Mouse (Mus musculus) B cell, adult 2 months (primary cell): ENCODE measurements around the gene Gsdma2.
"Not testable (repeated sequence)": the region's sequence is repeated elsewhere in the genome, so short reads cannot be mapped to it uniquely, and the experiment has no call there.

Experiments
- DNase-seq, 2 experiments: peaks; one replicate each; pipeline ENCODE4 v3.0.0; 2022

Gsdma2 gene

GRCm38 (mm10) chr11:98668984-98669383 lies 22.4 kb downstream of the Gsdma2 start:
- no peak for DNase-seq

GRCm38 (mm10) chr11:98671284-98671815 lies 24.8 kb downstream of the Gsdma2 start:
- no peak for DNase-seq

GRCm38 (mm10) chr11:98671857-98672256 lies 25.3 kb downstream of the Gsdma2 start:
- DNase-seq, result no peak

- DNase-seq, result no peak
These were observed 25.9 kb downstream of the Gsdma2 start for GRCm38 (mm10) chr11:98672482-98672881.

- DNase-seq, result peak; percentile 77 to 78
These were observed 26.6 kb downstream of the Gsdma2 start for GRCm38 (mm10) chr11:98673136-98673535.

- no peak for DNase-seq
These were observed 29.3 kb downstream of the Gsdma2 start for GRCm38 (mm10) chr11:98675829-98676363.

- DNase-seq, result no peak
These were observed 33.5 kb downstream of the Gsdma2 start for GRCm38 (mm10) chr11:98680023-98680422.

- not testable (repeated sequence) for DNase-seq
These were observed 34.0 kb downstream of the Gsdma2 start for GRCm38 (mm10) chr11:98680595-98680994.

GRCm38 (mm10) chr11:98681186-98681585 lies 34.6 kb downstream of the Gsdma2 start:
- no peak for DNase-seq

- peak; percentile 94 to 96 for DNase-seq
These were observed 35.5 kb downstream of the Gsdma2 start, which contains the start of gene Psmd3 for GRCm38 (mm10) chr11:98681786-98682745. Gene Psmd3, plus strand, starts transcription at chr11:98682554.

- DNase-seq, result no peak
These were observed 36.3 kb downstream of the Gsdma2 start for GRCm38 (mm10) chr11:98682811-98683210.

GRCm38 (mm10) chr11:98685642-98686041 lies 39.1 kb downstream of the Gsdma2 start:
- no peak for DNase-seq

- DNase-seq, result no peak
These were observed 40.4 kb downstream of the Gsdma2 start for GRCm38 (mm10) chr11:98686976-98687375.

- no peak for DNase-seq
These were observed 41.5 kb downstream of the Gsdma2 start for GRCm38 (mm10) chr11:98688009-98688408.

- DNase-seq, result no peak
These were observed 46.6 kb downstream of the Gsdma2 start for GRCm38 (mm10) chr11:98693201-98693600.

- DNase-seq, result no peak
These were observed 47.2 kb downstream of the Gsdma2 start for GRCm38 (mm10) chr11:98693746-98694145.

GRCm38 (mm10) chr11:98694301-98694700 lies 47.7 kb downstream of the Gsdma2 start:
- DNase-seq, result no peak

- DNase-seq, result no peak
These were observed 48.8 kb downstream of the Gsdma2 start for GRCm38 (mm10) chr11:98695408-98695807.

- DNase-seq, result no peak
These were observed 50.1 kb downstream of the Gsdma2 start for GRCm38 (mm10) chr11:98696454-98697216.

- DNase-seq, result no peak
These were observed 50.7 kb downstream of the Gsdma2 start for GRCm38 (mm10) chr11:98697225-98697624.

GRCm38 (mm10) chr11:98698849-98699640 lies 52.5 kb downstream of the Gsdma2 start:
- DNase-seq, result no peak

- DNase-seq, result peak; percentile 88 to 90
These were observed 53.4 kb downstream of the Gsdma2 start for GRCm38 (mm10) chr11:98699911-98700310.
